Mouse (Mus musculus): ENCODE measurements around the gene Ptprm.

DNA sequence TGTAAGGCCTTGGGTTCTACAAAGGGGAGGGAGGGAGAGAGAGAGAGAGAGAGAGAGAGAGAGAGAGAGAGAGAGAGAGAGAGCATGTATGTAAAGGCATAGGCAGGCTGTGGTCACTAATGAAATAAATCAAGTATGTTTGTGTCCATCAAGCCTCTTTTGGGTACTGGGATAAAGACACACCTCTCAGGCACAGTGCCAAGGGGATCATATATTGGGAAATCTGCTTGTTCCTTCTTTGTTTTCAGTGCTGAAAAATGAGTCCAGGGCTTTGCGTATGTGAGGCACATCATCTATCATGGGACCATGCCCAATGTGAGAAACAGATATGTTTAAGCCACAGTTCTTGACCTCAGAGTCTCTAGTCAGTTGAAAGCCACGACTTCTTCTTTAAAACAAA is 475.1 kb downstream of the Ptprm start:
- no peak for TF ChIP-seq POLR2A (IDR thresholded peaks at IDR 0.05; ENCODE audit: borderline replicate concordance, insufficient read depth, low read length)
- no peak for TF ChIP-seq CTCF (IDR thresholded peaks at IDR 0.05; ENCODE audit: borderline replicate concordance, insufficient read depth, low read depth, low read length)

All from cerebellum, adult 2 months (tissue).